Mouse (Mus musculus) gastrocnemius, adult 18-20 months (tissue): ENCODE data around the gene Ngdn. TPM values are rescaled to one million over a fixed set of nuclear protein-coding genes. Genes with fewer than 3 reads are reported as not detected.
"Not testable (repeated sequence)": the region's sequence is repeated elsewhere in the genome, so short reads cannot be mapped to it uniquely, and the experiment has no call there.

Source experiments
- DNase-seq: peaks from one replicate; pipeline ENCODE4 v3.0.0; 2021; ENCODE audit warnings: low spot score
- total RNA-seq, 2 experiments: library from RNA; stranded (reverse); gene quantifications; 2 replicates each; pipeline ENCODE4 v1.2.3; 2021

The Ngdn gene
- total RNA-seq, 2 experiments from 2014 or later = 18.4 to 19.0 TPM

- no peak for DNase-seq
Observed at GRCm38 (mm10) chr14:55028333-55028835, 13.1 kb downstream of the Ngdn start.

- DNase-seq = no peak
Observed at GRCm38 (mm10) chr14:55029034-55029698, 13.9 kb downstream of the Ngdn start.

GRCm38 (mm10) chr14:55032695-55033225 lies 17.5 kb downstream of the Ngdn start:
- DNase-seq = no peak

GRCm38 (mm10) chr14:55043694-55044093 lies 28.4 kb downstream of the Ngdn start:
- not testable (repeated sequence) for DNase-seq

GRCm38 (mm10) chr14:55047971-55048531 lies 32.8 kb downstream of the Ngdn start:
- no peak for DNase-seq

GRCm38 (mm10) chr14:55052496-55052895 lies 37.2 kb downstream of the Ngdn start:
- no peak for DNase-seq

GRCm38 (mm10) chr14:55053050-55053449 lies 37.8 kb downstream of the Ngdn start:
- DNase-seq = no peak

- DNase-seq = no peak
Observed at GRCm38 (mm10) chr14:55053708-55054190, 38.5 kb downstream of the Ngdn start.

- DNase-seq = no peak
Observed at GRCm38 (mm10) chr14:55054191-55054749, 39.0 kb downstream of the Ngdn start.

GRCm38 (mm10) chr14:55055167-55055834 lies 40.0 kb downstream of the Ngdn start:
- DNase-seq = peak; percentile 19

- DNase-seq = no peak
Observed at GRCm38 (mm10) chr14:55059009-55059408, 43.8 kb downstream of the Ngdn start.

GRCm38 (mm10) chr14:55059931-55060330 lies 44.7 kb downstream of the Ngdn start:
- no peak for DNase-seq

- no peak for DNase-seq
Observed at GRCm38 (mm10) chr14:55061845-55062244, 46.6 kb downstream of the Ngdn start.

- no peak for DNase-seq
Observed at GRCm38 (mm10) chr14:55062626-55063025, 47.4 kb downstream of the Ngdn start.

GRCm38 (mm10) chr14:55063117-55063516 lies 47.9 kb downstream of the Ngdn start:
- no peak for DNase-seq

- DNase-seq = no peak
Observed at GRCm38 (mm10) chr14:55063581-55064381, 48.5 kb downstream of the Ngdn start.

- DNase-seq = no peak
Observed at GRCm38 (mm10) chr14:55064481-55065370, 49.5 kb downstream of the Ngdn start.

GRCm38 (mm10) chr14:55065391-55065790 lies 50.1 kb downstream of the Ngdn start:
- DNase-seq = no peak

GRCm38 (mm10) chr14:55066042-55066441 lies 50.8 kb downstream of the Ngdn start:
- no peak for DNase-seq

- no peak for DNase-seq
Observed at GRCm38 (mm10) chr14:55071756-55072155, 56.5 kb downstream of the Ngdn start.
